Mouse (Mus musculus): ENCODE measurements around the gene Arl4d. TPM values are rescaled to one million over a fixed set of nuclear protein-coding genes. Genes with fewer than 3 reads are reported as not detected.

The Arl4d gene
- total and polyA plus RNA-seq, 2 experiments from 2014 or later = 13.4 to 22.5 TPM

DNA sequence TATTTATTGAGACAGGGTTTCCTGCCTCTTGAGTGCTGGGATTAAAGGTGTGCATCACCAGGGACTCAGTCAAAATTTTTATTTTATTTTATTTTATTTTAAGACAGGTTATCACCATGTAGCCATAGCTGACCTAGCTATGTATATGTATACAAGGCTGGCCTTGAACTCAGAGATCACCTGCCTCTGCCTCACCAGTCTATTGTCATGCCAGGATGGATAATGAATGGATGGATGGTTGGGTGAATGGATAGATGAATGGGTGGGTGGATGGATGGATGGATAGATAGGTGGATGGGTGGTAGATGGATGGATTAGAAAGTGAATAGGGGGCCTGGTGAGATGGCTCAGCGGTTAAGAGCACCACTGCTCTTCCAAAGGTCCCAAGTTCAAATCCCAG is 16.6 kb downstream of the Arl4d start:
- Histone ChIP-seq H3K27me3 (ENCODE audit: insufficient read depth, low read length) (no peaks in the 10 kb centered on the region), H3K36me3 (ENCODE audit: insufficient read depth) (no peaks in the 10 kb centered on the region), H3K4me1 (ENCODE audit: insufficient read depth) (no peaks in the 10 kb centered on the region), H3K9ac (no peak overlapping the region), H3K9me3 (ENCODE audit: low read length) (no peaks in the 10 kb centered on the region), H3K27ac (ENCODE audit: low read depth, low read length) (no peak overlapping the region), H3K4me2 (ENCODE audit: low read depth) (no peak overlapping the region), H3K4me3 (ENCODE audit: low read depth, low read length) (no peak overlapping the region)
- ATAC-seq = no peak
- 89% methylated on average over 1 of the region's 1 CpGs for WGBS
- no peak for TF ChIP-seq CTCF (IDR thresholded peaks at IDR 0.05; ENCODE audit: low read depth)
- DNase-seq = no peak

GRCm38 (mm10) chr11:101682410-101682960 is 17.1 kb downstream of the Arl4d start:
- 69% methylated on average over 7 of the region's 7 CpGs for WGBS
- ATAC-seq (no peak), DNase-seq (no peak)
- no peak for TF ChIP-seq CTCF (IDR thresholded peaks at IDR 0.05; ENCODE audit: low read depth)
- Histone ChIP-seq H3K9me3 (ENCODE audit: low read length) (no peaks in the 10 kb centered on the region), H3K27ac (ENCODE audit: low read depth, low read length) (no peak overlapping the region), H3K4me2 (ENCODE audit: low read depth) (no peak overlapping the region), H3K4me1 (ENCODE audit: insufficient read depth) (peaks cover 4% of the 10 kb centered on the region; the same call in 1 of the 2 replicates), H3K36me3 (ENCODE audit: insufficient read depth) (no peaks in the 10 kb centered on the region), H3K9ac (no peak overlapping the region), H3K27me3 (ENCODE audit: insufficient read depth, low read length) (no peaks in the 10 kb centered on the region), H3K4me3 (ENCODE audit: low read depth, low read length) (no peak overlapping the region)

DNA sequence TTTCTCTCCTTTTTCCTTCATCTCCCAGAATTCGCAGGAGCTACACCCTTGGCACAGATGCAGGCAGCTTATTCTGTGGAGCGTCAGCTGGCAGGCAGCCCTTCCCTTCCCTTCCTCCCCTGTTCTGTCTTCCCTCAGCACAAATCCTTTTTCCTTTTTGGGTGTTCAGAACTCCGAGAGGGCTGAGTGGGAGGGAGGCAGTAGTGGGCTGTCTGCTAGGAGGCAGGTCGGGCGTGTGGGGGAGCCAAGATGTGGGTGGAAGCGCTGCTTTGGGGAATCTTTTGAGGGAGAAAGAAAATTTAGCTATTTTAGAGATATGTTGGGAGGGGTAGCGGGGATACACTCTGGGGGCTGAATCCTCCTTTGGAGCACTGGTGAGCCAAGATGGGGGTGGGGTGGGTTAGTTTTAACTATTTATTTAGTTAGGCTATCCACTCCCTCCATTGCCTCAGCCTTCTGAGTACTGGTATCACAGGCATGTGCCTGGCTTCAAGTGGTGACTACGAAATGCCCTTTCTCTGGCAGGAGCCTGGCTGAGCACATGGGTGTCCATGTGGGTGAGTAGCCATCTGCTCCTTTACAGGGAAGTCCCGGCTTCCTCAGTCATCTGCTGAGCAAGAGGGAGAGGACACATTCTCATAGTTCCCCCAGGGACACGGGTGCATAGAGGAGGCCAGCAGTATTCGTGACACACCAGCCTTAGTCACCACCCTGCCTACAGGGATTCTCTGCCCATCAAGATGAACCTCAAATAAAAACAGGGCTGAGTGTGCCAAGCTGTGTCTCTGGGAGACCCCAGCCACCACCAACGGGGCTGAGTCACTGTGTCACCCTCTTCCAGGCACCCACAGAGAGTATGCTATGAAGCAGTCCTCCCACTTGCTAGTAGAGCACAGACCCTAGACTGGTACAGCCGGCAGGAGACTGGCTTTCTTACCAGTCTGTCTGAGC is 22.3 kb downstream of the Arl4d start:
- WGBS = 21% methylated on average over 13 of the region's 13 CpGs
- no peak; the same call in 1 of the 2 replicates for TF ChIP-seq CTCF (IDR thresholded peaks at IDR 0.05; ENCODE audit: low read depth)

GRCm38 (mm10) chr11:101689701-101690113 is 24.4 kb downstream of the Arl4d start:
- DNase-seq = peak; percentile 88
- peak; percentile 87 for ATAC-seq
- no peaks in the 10 kb centered on the region for H3K36me3 ChIP-seq (ENCODE audit: insufficient read depth)
- H3K9ac ChIP-seq = no peak overlapping the region
- 12% methylated on average over 10 of the region's 10 CpGs for WGBS
- TF ChIP-seq CTCF (IDR thresholded peaks at IDR 0.05; ENCODE audit: low read depth) = 0 out of 2 replicates have a peak, but pooled peaks have one; percentile 14
- H3K27ac ChIP-seq (ENCODE audit: low read depth, low read length) = peak overlapping the region; percentile 83
- H3K27me3 ChIP-seq (ENCODE audit: insufficient read depth, low read length) = no peaks in the 10 kb centered on the region
- H3K4me3 ChIP-seq (ENCODE audit: low read depth, low read length) = no peak overlapping the region
- no peaks in the 10 kb centered on the region for H3K9me3 ChIP-seq (ENCODE audit: low read length)
- H3K4me1 ChIP-seq (ENCODE audit: insufficient read depth) = peaks cover 31% of the 10 kb centered on the region
- H3K4me2 ChIP-seq (ENCODE audit: low read depth) = no peak overlapping the region

More for the DNA sequence above, 22.3 kb downstream of the Arl4d start:
- Histone ChIP-seq H3K4me2 (ENCODE audit: low read depth) (peak overlapping the region; percentile 31), H3K36me3 (ENCODE audit: insufficient read depth) (no peaks in the 10 kb centered on the region), H3K27me3 (ENCODE audit: insufficient read depth, low read length) (no peaks in the 10 kb centered on the region), H3K4me3 (ENCODE audit: low read depth, low read length) (no peak overlapping the region), H3K27ac (ENCODE audit: low read depth, low read length) (peak overlapping the region; percentile 88), H3K4me1 (ENCODE audit: insufficient read depth) (peaks cover 31% of the 10 kb centered on the region), H3K9ac (peak overlapping the region; percentile 33), H3K9me3 (ENCODE audit: low read length) (no peaks in the 10 kb centered on the region)
- ATAC-seq = peak; percentile 79
- DNase-seq = peak; percentile 90

DNA sequence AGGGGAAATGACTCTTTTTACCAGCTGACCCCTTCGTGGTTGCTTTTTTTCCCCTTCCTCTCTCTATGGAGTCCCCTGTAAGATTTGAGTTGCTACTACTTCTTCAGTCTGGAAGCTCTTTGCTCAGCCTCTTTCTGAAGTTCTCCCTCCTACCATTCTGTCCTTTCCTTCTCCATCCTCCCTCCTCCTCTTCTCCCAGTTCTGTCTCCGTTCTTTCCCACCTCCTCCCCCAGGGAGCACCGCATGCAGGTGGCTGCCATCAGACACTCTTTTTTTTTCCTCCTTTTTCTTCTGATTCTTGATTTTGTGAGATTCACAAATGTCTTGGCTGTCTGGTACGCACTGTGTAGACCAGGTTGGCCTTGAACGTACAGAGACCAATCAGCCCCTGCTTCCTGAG is 25.0 kb downstream of the Arl4d start:
- WGBS = 50% methylated on average over 5 of the region's 5 CpGs
- Histone ChIP-seq H3K27ac (ENCODE audit: low read depth, low read length) (peak overlapping the region; percentile 83), H3K4me3 (ENCODE audit: low read depth, low read length) (no peak overlapping the region), H3K4me2 (ENCODE audit: low read depth) (no peak overlapping the region), H3K27me3 (ENCODE audit: insufficient read depth, low read length) (no peaks in the 10 kb centered on the region), H3K9me3 (ENCODE audit: low read length) (no peaks in the 10 kb centered on the region), H3K4me1 (ENCODE audit: insufficient read depth) (peaks cover 35% of the 10 kb centered on the region), H3K9ac (no peak overlapping the region), H3K36me3 (ENCODE audit: insufficient read depth) (no peaks in the 10 kb centered on the region)
- no peak for ATAC-seq
- DNase-seq = no peak
- no peak for TF ChIP-seq CTCF (IDR thresholded peaks at IDR 0.05; ENCODE audit: low read depth)

- Histone ChIP-seq H3K4me1 (ENCODE audit: insufficient read depth) (peaks cover 23% of the 10 kb centered on the region), H3K36me3 (ENCODE audit: insufficient read depth) (no peaks in the 10 kb centered on the region), H3K9ac (peak overlapping the region; percentile 40; the same call in 1 of the 2 replicates), H3K4me3 (ENCODE audit: low read depth, low read length) (0 out of 2 replicates have a peak overlapping the region, but pooled peaks have one; percentile 3), H3K27ac (ENCODE audit: low read depth, low read length) (peak overlapping the region; percentile 82), H3K9me3 (ENCODE audit: low read length) (no peaks in the 10 kb centered on the region), H3K4me2 (ENCODE audit: low read depth) (peak overlapping the region; percentile 34), H3K27me3 (ENCODE audit: insufficient read depth, low read length) (no peaks in the 10 kb centered on the region)
- DNase-seq (peak; percentile 84), ATAC-seq (peak; percentile 93)
- 2% methylated on average over 20 of the region's 20 CpGs for WGBS
- no peak for TF ChIP-seq CTCF (IDR thresholded peaks at IDR 0.05; ENCODE audit: low read depth)
Measured at GRCm38 (mm10) chr11:101695906-101696661, 30.7 kb downstream of the Arl4d start.

Measured in forebrain, postnatal 0 days (tissue).